Mouse (Mus musculus): ENCODE data around the gene Rpl13.

The Rpl13 gene

DNA sequence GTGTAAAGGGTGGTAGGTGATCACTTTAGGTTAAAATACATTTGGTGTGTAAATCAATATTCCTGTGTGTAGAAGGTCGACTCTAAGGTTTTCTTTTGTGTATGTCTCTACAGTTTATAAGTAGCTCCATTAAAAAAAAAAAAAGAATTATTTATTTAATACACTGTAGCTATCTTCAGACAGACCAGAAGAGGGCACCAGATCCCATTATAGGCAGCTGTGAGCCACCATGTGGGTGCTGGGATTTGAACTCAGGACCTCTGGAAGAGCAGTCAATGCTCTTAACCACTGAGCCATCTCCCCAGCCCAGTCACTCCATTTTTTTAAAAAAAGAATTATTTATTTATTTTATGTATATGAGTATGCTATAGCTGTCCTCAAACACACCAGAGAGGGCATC is 5.9 kb downstream of the Rpl13 start:
- no peak for DNase-seq

DNA sequence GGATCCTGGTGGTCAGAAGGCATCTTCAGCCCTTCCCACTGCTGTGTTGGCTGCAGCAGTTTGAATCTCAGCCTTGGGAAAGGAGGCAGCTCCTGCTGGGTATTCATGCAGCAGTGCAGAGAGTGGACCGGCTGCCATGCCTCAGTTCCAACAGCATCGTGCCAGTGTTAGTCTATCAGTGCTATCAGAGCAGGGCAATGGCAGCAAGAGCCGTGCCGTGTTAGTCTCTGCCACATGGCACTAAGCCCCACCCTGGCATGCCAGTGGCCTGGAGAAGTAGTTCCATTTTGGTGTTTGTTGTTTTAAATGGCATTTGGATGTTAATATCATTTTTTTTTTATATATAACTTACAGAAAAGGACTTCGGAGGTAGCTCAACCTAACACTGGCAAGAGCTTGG is 6.8 kb downstream of the Rpl13 start:
- no peak for DNase-seq

GRCm38 (mm10) chr8:123110649-123111048 is 8.5 kb downstream of the Rpl13 start:
- peak; percentile 48 to 53 for DNase-seq

DNA sequence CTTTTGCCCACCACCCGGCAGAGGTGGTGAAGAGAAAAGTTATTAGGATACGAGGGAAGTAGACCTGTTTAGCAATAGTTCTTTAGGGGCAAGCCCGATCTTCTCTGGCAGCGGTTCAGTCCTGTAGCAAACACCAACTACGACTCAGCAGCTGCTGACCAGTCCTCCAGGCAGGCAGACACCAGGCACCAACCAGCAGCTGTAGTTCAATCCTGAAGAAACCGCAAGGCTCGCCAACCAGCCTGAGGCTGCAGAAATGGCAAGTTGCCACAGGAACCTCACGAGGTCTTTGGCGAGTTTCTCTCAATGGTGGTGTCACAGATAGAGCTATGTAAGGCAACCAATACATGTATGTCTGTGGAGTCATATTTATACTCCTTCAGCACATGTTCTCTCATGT is 10.7 kb downstream of the Rpl13 start:
- no peak for DNase-seq

GRCm38 (mm10) chr8:123113908-123114469 is 11.8 kb downstream of the Rpl13 start:
- no peak for DNase-seq

- no peak for DNase-seq
These were observed 12.5 kb downstream of the Rpl13 start for GRCm38 (mm10) chr8:123114644-123115043.

DNA sequence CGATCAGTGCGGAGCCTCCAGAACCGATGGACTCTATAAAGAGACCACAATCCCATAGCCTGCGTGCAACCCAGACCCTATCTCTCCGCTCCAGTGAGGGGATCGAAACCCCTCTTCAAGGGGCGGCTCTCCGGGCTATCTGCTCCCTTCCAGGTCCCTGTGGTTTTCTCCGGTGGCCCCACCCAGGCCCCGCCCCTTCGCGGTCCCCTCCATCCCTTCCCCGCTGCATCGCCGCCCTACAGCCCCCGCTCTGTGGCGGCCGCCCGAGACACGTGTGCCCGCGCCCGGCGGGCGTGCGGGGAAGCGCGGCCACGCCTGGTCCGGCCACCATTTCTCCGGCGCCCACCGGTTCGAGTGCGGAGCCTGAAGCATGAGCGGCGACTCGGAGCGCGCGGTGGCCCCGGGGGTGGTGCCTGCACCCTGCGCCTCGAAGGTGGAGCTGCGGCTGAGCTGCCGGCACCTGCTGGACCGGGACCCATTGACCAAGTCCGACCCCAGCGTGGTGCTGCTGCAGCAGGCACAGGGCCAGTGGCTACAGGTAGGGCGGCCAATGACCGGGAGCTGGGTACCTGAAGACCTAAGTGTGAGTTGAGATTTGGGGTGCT is 15.1 kb downstream of the Rpl13 start, which contains the start of gene Cpne7:
TSS of gene Cpne7 (plus strand) at position 248 of the 605 bp plus-strand sequence.
- peak; percentile 21 to 30 for DNase-seq

GRCm38 (mm10) chr8:123117744-123118143 is 15.6 kb downstream of the Rpl13 start:
- DNase-seq: no peak

GRCm38 (mm10) chr8:123122059-123122458 is 19.9 kb downstream of the Rpl13 start:
- DNase-seq: no peak

DNA sequence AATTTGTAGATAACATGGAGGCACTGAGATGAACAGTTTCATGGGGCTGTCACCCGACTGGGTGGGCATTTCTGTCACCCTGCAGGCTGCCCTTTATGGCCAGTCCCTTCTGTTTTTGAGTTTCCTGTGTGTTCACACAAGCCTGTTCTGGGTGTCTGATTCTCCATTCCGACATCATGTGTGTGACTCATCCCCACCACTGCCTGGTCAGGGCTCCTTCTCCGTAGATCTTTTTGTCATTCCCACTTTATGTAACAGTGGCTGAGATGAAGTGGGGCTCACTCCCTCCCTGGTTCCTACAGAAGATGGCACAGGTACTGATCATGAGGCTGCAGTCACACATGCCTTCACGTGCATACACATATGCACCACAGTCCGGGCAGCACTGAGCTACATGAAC is 20.5 kb downstream of the Rpl13 start:
- DNase-seq: no peak

- DNase-seq: no peak
These were observed 24.2 kb downstream of the Rpl13 start for GRCm38 (mm10) chr8:123126193-123126816.

DNA sequence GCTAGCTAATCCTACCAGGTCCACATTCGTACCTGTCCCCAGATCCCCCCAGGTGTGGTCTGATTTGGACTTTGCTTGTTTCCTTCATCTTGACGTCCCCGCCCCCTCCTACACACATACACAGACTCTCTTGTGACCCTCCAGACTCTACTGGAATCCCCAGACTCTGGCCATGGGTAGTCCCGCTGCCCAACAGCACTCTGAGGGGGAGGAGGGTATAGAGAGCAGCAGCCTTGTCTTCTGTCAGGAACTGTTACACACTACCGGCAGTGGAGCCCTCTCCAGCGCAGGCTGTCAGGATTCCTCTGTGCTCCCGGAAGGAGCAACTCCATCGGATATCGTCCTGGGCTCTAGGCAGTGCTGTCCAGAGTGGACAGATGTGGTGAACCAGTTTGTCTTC is 28.9 kb downstream of the Rpl13 start:
- no peak for DNase-seq

DNA sequence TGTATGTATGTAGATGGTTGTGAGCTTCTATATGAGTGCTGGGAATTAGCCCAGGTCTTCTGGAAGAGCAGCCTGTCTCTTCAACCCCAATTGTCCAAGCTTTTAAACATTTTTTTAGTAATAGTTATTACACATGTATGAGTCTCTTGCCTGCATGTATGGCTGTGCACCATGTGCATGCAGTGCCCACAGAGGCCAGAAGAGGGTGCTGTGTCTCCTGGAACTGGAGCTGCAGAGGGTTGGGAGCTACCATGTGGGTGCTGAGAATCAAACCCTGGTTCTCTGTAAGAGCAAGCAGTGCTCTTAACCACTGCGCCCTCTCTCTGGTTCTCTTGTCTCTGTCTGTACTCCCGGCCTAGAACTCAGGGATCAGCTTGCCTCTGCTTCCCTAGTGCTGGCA is 30.8 kb downstream of the Rpl13 start:
- no peak for DNase-seq

GRCm38 (mm10) chr8:123134149-123134713 is 32.1 kb downstream of the Rpl13 start:
- no peak for DNase-seq

DNA sequence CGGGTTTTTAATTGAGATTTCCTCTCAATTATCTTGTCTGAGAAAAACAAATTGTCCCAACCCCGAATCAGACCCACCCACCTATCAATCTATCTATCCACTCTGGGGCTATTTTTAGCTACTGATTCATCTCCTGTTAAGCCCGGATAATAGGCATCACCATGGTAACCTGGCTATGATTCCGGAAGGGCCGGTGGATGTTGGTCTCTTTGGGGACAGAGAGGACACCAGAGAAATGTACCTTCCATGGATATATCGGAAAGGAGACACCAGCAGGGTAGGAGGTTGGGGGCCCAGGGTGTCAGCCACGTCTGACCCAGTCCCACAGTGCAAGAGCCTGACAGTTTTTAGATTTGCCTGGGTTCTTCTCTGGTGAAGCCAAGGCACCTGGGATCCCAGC is 33.3 kb downstream of the Rpl13 start:
- DNase-seq: no peak

- DNase-seq: no peak
These were observed 33.7 kb downstream of the Rpl13 start for GRCm38 (mm10) chr8:123135806-123136205.

DNA sequence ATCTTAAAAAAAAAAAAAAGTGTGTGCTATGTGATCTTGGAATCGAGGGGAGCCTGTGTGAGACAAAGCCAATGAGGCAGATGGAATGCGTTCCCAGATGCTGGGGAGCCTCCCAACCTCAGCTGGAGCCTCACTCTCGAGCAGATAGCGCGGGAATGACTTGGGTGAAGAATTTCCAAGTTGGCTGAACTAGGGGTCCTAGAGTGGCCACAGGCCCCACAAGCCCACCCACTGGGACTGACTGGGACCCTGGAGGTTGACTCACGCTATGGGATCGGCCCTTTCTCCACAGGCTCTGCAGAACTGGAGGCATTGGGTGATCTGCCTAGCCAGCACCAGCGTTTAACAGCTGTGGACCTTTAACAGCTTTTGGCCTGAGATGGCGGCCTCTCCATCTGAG is 34.1 kb downstream of the Rpl13 start:
- DNase-seq: no peak

DNA sequence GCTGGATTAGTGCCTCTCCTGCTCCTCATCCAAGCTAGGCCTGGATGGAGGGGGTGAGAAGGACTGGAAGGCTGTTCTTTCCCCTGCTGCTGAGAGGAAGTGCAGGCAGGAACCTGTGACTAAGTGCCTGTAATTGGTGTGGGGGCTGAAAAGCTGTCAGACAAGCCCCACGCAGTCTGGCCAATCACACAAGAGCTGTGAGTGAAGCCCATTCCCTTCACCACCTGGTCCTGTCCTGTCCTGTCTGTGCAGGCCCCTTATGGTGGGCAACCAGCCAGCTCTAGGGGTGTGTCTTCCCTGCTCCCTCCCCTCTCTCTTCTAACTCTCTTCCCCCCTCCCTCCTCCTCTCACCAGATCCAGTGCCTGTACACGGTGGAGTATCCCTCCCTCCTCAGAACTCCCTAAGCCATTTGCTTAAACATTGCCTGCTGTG is 35.5 kb downstream of the Rpl13 start:
- DNase-seq: no peak

DNA sequence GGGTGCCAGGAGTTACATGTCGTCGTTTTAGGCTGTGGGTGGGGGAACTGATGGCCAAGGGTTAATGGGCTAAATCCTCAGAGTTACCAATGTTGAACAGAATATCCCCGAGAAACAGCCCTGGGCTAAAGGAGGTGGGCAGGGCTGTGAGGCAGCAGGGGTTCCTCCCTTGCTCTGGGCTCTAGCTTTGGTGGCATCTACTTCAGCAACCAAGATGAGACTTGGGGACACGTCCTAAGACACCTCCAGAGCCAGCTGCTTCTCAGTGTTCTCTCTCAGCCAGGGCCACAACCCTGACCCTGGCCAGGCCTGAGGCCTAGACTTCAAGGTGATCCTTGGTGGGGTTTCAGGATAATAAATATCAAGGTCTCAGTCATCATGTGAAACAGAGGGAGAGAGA is 36.6 kb downstream of the Rpl13 start:
- DNase-seq: no peak

DNA sequence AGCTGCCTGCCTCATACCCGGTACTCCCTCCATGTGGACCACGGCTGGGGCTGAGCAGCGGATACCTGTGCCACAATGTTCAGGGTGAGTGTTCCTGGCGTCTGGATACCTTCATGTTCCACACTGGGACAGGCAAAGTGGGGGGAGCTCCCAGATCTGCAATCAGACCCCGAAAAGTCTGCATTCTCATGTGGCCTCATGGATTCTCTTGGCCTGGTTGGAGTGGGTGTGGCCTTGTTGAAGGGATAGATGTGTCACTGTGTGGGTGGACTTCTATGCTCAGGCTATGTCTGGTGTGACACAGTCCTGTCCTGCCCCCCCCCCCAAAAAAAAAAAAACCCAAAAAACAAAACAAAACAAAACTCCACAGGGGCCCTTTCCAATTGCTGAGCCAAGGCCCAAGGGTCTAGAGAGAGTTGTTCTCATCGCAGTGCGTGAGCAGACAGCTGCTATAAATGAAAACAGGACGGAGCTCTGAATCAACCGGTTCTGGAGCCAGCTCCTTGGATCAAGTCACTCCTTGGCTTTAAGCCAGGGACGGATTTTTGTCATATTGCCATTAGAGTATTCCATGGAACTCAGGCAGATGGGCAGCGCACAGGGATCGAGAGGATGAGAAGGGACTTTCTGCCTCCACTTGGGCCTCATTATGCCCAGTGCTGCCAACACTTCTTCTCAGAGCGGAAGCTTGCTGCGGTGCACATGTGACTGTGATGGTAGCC is 39.8 kb downstream of the Rpl13 start:
- DNase-seq: peak; percentile 78 to 81

DNA sequence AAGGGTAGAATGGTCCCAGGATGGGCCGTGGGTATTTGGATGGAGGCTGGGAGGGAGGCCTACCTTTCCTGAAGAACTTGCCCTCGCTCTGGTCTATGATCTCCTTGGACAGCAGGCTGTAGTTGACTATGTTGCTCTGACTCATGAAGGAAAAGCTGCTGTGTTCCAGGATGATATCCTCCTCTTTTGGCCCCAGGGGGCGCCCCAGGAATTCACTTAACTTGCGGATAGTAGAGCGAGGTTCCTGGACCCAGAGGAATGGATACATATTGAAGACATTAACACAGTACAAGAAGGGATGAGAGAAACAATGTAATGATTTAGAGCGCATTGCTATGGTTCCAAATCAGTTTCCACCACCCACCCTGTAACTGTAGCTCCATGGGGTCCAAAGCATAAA is 43.1 kb downstream of the Rpl13 start:
- DNase-seq: no peak

GRCm38 (mm10) chr8:123146390-123146789 is 44.2 kb downstream of the Rpl13 start:
- no peak for DNase-seq

DNA sequence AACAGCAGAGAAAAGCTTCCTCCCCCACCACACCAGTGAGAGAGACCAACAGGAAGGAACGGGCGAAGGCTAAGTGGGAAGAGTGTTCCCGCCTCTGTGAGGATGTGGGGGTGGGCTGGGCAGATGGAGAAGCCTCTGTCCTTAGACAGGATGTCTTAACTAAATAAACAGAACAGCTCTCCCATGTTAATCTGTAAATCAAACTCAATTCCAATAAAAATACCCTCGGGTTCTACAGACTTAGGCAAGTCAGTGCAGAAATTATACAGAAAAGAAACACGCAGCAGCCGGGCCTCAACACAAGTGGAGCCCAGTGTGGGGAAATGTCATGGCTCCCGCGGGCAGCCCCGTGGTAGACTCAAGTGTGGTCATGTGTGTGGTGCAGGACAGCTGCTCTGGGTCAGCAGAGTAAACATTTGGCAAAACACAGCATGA is 48.6 kb downstream of the Rpl13 start:
- DNase-seq: no peak

Measured in cerebellum, adult 18-20 months (tissue).